Mouse (Mus musculus): ENCODE measurements around the gene Renbp. TPM values are rescaled to one million over a fixed set of nuclear protein-coding genes. Genes with fewer than 3 reads are reported as not detected.
A peak's percentile ranks its signal among the peaks of the same experiment; 100 is the strongest.

Renbp gene
- polyA plus RNA-seq, 1 experiment from 2014 or later = 17.5 TPM

- no peaks in the 10 kb centered on the region for H3K27me3 ChIP-seq (ENCODE audit: control insufficient read depth, insufficient read depth, low read length)
- H3K27ac ChIP-seq (ENCODE audit: low read depth, low read length) = no peak overlapping the region
- ATAC-seq (ENCODE audit: low FRiP score) (no peak), DNase-seq (ENCODE audit: low spot score) (no peak)
- no peaks in the 10 kb centered on the region for H3K4me1 ChIP-seq (replicated peaks; ENCODE audit: control insufficient read depth, insufficient read depth, low read length)
- H3K4me2 ChIP-seq (replicated peaks; ENCODE audit: low read depth, low read length) = no peak overlapping the region
- WGBS = 76% methylated on average over 2 of the region's 2 CpGs
- H3K36me3 ChIP-seq (ENCODE audit: control insufficient read depth, insufficient read depth, low read length) = no peaks in the 10 kb centered on the region
- H3K4me3 ChIP-seq (ENCODE audit: low read depth, low read length) = no peak overlapping the region
- H3K9ac ChIP-seq (ENCODE audit: low read depth, low read length) = no peak overlapping the region
- no peaks in the 10 kb centered on the region for H3K9me3 ChIP-seq (ENCODE audit: control insufficient read depth, low read length)
Observed at GRCm38 (mm10) chrX:73911588-73911987, 19.1 kb downstream of the Renbp start.

GRCm38 (mm10) chrX:73911156-73911555 is 19.5 kb downstream of the Renbp start:
- Histone ChIP-seq H3K27ac (ENCODE audit: low read depth, low read length) (no peak overlapping the region), H3K36me3 (ENCODE audit: control insufficient read depth, insufficient read depth, low read length) (no peaks in the 10 kb centered on the region), H3K4me1 (replicated peaks; ENCODE audit: control insufficient read depth, insufficient read depth, low read length) (no peaks in the 10 kb centered on the region), H3K27me3 (ENCODE audit: control insufficient read depth, insufficient read depth, low read length) (no peaks in the 10 kb centered on the region), H3K9me3 (ENCODE audit: control insufficient read depth, low read length) (no peaks in the 10 kb centered on the region), H3K9ac (ENCODE audit: low read depth, low read length) (no peak overlapping the region), H3K4me3 (ENCODE audit: low read depth, low read length) (no peak overlapping the region), H3K4me2 (replicated peaks; ENCODE audit: low read depth, low read length) (0 out of 2 replicates have a peak overlapping the region, but pooled peaks have one; percentile 4)
- ATAC-seq (ENCODE audit: low FRiP score) (no peak), DNase-seq (ENCODE audit: low spot score) (no peak)
- WGBS = 14% methylated on average over 23 of the region's 26 CpGs

DNA sequence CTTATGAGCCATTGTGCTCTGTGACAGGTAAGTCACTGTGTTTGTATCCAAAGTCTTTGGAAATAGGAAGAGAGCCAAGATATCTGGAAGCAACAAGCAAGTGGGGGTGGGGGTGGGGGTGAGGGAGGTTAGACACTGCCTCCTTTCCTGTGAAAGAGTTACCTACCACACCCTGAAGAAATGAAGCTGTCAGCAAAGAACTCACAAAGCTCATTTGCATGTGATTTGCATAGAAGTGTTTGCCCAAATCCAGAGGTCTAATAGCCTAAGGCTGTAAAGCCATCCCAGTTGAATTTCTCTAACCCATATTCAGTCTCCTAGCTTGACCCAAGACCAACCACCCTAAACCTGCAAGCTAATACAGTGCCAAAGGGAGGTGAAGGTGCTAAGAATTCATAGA is 20.2 kb downstream of the Renbp start:
- Histone ChIP-seq H3K27me3 (ENCODE audit: control insufficient read depth, insufficient read depth, low read length) (no peaks in the 10 kb centered on the region), H3K27ac (ENCODE audit: low read depth, low read length) (no peak overlapping the region), H3K4me2 (replicated peaks; ENCODE audit: low read depth, low read length) (no peak overlapping the region), H3K4me3 (ENCODE audit: low read depth, low read length) (no peak overlapping the region), H3K4me1 (replicated peaks; ENCODE audit: control insufficient read depth, insufficient read depth, low read length) (no peaks in the 10 kb centered on the region), H3K9ac (ENCODE audit: low read depth, low read length) (no peak overlapping the region), H3K36me3 (ENCODE audit: control insufficient read depth, insufficient read depth, low read length) (no peaks in the 10 kb centered on the region), H3K9me3 (ENCODE audit: control insufficient read depth, low read length) (no peaks in the 10 kb centered on the region)
- DNase-seq (ENCODE audit: low spot score) = no peak
- no peak for ATAC-seq (ENCODE audit: low FRiP score)

DNA sequence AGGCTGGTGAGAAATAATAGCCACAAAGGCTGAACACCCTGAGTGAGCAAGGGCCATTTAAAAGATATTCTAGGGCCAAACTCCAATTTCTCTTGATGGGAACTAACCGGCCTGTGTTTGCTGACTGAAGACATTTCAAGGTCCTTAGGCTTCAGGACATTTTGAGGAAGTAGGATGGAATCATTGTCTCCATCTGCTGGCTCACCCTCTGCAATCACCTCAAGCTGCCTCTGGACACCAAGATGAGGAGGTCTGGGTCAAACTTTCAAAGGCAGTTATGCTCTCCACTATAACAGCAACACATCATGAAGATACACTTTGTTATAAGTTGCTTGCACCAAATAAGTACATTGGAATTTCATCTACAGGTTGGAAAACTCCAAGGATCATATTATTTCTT is 20.6 kb downstream of the Renbp start:
- H3K36me3 ChIP-seq (ENCODE audit: control insufficient read depth, insufficient read depth, low read length) = no peaks in the 10 kb centered on the region
- no peaks in the 10 kb centered on the region for H3K9me3 ChIP-seq (ENCODE audit: control insufficient read depth, low read length)
- no peak overlapping the region for H3K9ac ChIP-seq (ENCODE audit: low read depth, low read length)
- no peaks in the 10 kb centered on the region for H3K4me1 ChIP-seq (replicated peaks; ENCODE audit: control insufficient read depth, insufficient read depth, low read length)
- H3K4me3 ChIP-seq (ENCODE audit: low read depth, low read length) = no peak overlapping the region
- no peak overlapping the region for H3K27ac ChIP-seq (ENCODE audit: low read depth, low read length)
- WGBS = 89% methylated on average over 1 of the region's 1 CpGs
- no peak for ATAC-seq (ENCODE audit: low FRiP score)
- no peaks in the 10 kb centered on the region for H3K27me3 ChIP-seq (ENCODE audit: control insufficient read depth, insufficient read depth, low read length)
- DNase-seq (ENCODE audit: low spot score) = no peak
- no peak overlapping the region for H3K4me2 ChIP-seq (replicated peaks; ENCODE audit: low read depth, low read length)

- Histone ChIP-seq H3K36me3 (ENCODE audit: control insufficient read depth, insufficient read depth, low read length) (no peaks in the 10 kb centered on the region), H3K4me2 (replicated peaks; ENCODE audit: low read depth, low read length) (no peak overlapping the region), H3K4me3 (ENCODE audit: low read depth, low read length) (no peak overlapping the region), H3K4me1 (replicated peaks; ENCODE audit: control insufficient read depth, insufficient read depth, low read length) (no peaks in the 10 kb centered on the region), H3K9me3 (ENCODE audit: control insufficient read depth, low read length) (no peaks in the 10 kb centered on the region), H3K27ac (ENCODE audit: low read depth, low read length) (no peak overlapping the region), H3K9ac (ENCODE audit: low read depth, low read length) (no peak overlapping the region), H3K27me3 (ENCODE audit: control insufficient read depth, insufficient read depth, low read length) (no peaks in the 10 kb centered on the region)
- DNase-seq (ENCODE audit: low spot score) = no peak
- ATAC-seq (ENCODE audit: low FRiP score) = no peak
- WGBS = 61% methylated on average over 3 of the region's 3 CpGs
Observed at GRCm38 (mm10) chrX:73897959-73898358, 32.7 kb downstream of the Renbp start.

DNA sequence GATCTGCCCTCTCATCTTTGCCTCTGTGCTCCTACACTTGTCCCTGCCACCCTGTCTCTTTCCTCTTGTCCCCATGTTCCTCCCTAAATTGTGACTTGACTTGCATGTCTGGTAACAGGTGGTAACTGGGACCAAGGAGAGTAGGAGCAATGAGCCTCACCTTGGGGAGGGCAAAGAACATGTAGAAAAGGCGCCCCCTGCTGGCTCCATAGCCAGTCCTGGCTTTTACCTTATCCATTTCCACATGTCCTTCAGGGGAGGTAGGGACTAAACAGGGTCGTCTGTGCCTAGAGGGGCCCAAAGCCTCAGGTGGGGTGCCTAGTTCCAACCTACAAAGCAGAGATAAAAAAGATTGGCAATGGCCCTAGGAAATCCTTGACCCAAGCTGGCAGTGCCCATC is 34.9 kb downstream of the Renbp start, which contains the start of gene L1cam:
TSS of gene L1cam (minus strand) at position 387 of the 400 bp plus-strand sequence.
- DNase-seq (ENCODE audit: low spot score) = peak; percentile 44
- WGBS = 27% methylated on average over 2 of the region's 2 CpGs
- H3K9me3 ChIP-seq (ENCODE audit: control insufficient read depth, low read length) = no peaks in the 10 kb centered on the region
- ATAC-seq (ENCODE audit: low FRiP score) = no peak
- H3K4me2 ChIP-seq (replicated peaks; ENCODE audit: low read depth, low read length) = no peak within 1 kb of the TSS
- H3K27ac ChIP-seq (ENCODE audit: low read depth, low read length) = no peak within 1 kb of the TSS
- no peak within 1 kb of the TSS for H3K9ac ChIP-seq (ENCODE audit: low read depth, low read length)
- H3K27me3 ChIP-seq (ENCODE audit: control insufficient read depth, insufficient read depth, low read length) = no peaks in the 10 kb centered on the region
- no peaks in the 10 kb centered on the region for H3K36me3 ChIP-seq (ENCODE audit: control insufficient read depth, insufficient read depth, low read length)
- no peaks in the 10 kb centered on the region for H3K4me1 ChIP-seq (replicated peaks; ENCODE audit: control insufficient read depth, insufficient read depth, low read length)
- H3K4me3 ChIP-seq (ENCODE audit: low read depth, low read length) = no peak within 1 kb of the TSS

- Histone ChIP-seq H3K9me3 (ENCODE audit: control insufficient read depth, low read length) (no peaks in the 10 kb centered on the region), H3K36me3 (ENCODE audit: control insufficient read depth, insufficient read depth, low read length) (no peaks in the 10 kb centered on the region), H3K9ac (ENCODE audit: low read depth, low read length) (no peak overlapping the region), H3K4me3 (ENCODE audit: low read depth, low read length) (no peak overlapping the region), H3K27ac (ENCODE audit: low read depth, low read length) (no peak overlapping the region), H3K4me2 (replicated peaks; ENCODE audit: low read depth, low read length) (no peak overlapping the region), H3K4me1 (replicated peaks; ENCODE audit: control insufficient read depth, insufficient read depth, low read length) (no peaks in the 10 kb centered on the region), H3K27me3 (ENCODE audit: control insufficient read depth, insufficient read depth, low read length) (no peaks in the 10 kb centered on the region)
- no peak for DNase-seq (ENCODE audit: low spot score)
- ATAC-seq (ENCODE audit: low FRiP score) = no peak
- WGBS = 95% methylated on average over 14 of the region's 14 CpGs
Observed at GRCm38 (mm10) chrX:73892833-73893232, 37.8 kb downstream of the Renbp start.

DNA sequence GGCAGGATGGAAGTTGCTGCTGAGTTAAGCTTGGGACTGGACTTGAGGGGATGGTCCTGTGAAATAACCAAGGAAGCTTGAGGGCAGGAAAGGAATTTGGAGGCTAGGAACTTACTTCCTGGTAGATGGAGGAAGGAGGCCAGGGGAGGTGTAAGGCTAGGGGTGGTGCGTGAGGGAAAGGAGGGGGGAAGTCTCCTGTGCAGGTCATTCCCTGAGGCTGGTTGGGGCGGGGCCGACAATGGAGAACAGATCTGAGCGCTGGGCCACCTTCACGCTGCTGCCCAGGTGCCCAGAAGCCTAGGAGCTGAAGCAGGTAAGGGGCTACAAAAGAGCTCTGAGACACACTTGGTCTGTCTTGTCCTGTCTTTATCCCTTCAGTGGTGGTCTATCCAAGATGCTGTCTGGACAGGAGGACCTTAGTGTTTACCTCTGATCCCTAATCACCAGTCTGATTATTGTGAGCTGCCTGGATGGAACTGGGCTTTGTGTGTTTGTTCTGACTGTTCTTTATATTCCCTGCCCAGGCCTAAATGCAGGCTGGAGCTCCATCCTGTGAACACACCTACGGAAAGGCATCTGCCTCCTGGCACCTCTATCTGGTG is 39.0 kb downstream of the Renbp start, which contains the start of gene Avpr2:
TSS of gene Avpr2 (plus strand) at position 552 of the 602 bp plus-strand sequence.
- no peak within 1 kb of the TSS for H3K4me2 ChIP-seq (replicated peaks; ENCODE audit: low read depth, low read length)
- H3K9ac ChIP-seq (ENCODE audit: low read depth, low read length) = no peak within 1 kb of the TSS
- DNase-seq (ENCODE audit: low spot score) (no peak), ATAC-seq (ENCODE audit: low FRiP score) (no peak)
- H3K27ac ChIP-seq (ENCODE audit: low read depth, low read length) = no peak within 1 kb of the TSS
- no peaks in the 10 kb centered on the region for H3K9me3 ChIP-seq (ENCODE audit: control insufficient read depth, low read length)
- H3K36me3 ChIP-seq (ENCODE audit: control insufficient read depth, insufficient read depth, low read length) = no peaks in the 10 kb centered on the region
- H3K4me1 ChIP-seq (replicated peaks; ENCODE audit: control insufficient read depth, insufficient read depth, low read length) = no peaks in the 10 kb centered on the region
- no peaks in the 10 kb centered on the region for H3K27me3 ChIP-seq (ENCODE audit: control insufficient read depth, insufficient read depth, low read length)
- H3K4me3 ChIP-seq (ENCODE audit: low read depth, low read length) = no peak within 1 kb of the TSS
- WGBS = 72% methylated on average over 6 of the region's 6 CpGs

DNA sequence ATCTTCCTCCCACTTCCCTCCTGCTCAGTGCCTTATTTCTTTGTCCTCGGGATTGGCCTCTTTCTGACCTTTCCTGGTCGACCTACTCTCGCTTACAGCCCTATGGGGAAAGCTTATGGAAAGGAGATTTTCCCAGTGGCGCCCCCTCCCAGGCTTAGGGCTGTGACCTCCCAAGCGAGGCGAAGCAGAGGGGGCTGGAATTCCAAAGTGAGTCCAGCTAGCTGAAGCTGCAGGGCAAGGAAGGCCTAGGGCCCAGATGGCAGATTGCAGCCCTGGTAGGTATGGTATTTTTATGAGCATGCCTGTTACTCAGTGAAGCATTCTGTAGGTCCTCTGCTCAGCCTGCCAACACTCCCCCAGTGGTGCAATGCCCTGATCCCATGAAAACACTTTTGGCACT is 49.2 kb downstream of the Renbp start:
- no peak overlapping the region for H3K9ac ChIP-seq (ENCODE audit: low read depth, low read length)
- H3K4me3 ChIP-seq (ENCODE audit: low read depth, low read length) = no peak overlapping the region
- ATAC-seq (ENCODE audit: low FRiP score) = peak; percentile 53
- peak overlapping the region; percentile 63 for H3K4me2 ChIP-seq (replicated peaks; ENCODE audit: low read depth, low read length)
- no peaks in the 10 kb centered on the region; the same call in 1 of the 2 replicates for H3K27me3 ChIP-seq (ENCODE audit: control insufficient read depth, insufficient read depth, low read length)
- H3K36me3 ChIP-seq (ENCODE audit: control insufficient read depth, insufficient read depth, low read length) = no peaks in the 10 kb centered on the region
- 19% methylated on average over 6 of the region's 6 CpGs for WGBS
- peak; percentile 20 for DNase-seq (ENCODE audit: low spot score)
- H3K9me3 ChIP-seq (ENCODE audit: control insufficient read depth, low read length) = no peaks in the 10 kb centered on the region
- H3K4me1 ChIP-seq (replicated peaks; ENCODE audit: control insufficient read depth, insufficient read depth, low read length) = no peaks in the 10 kb centered on the region
- no peak overlapping the region for H3K27ac ChIP-seq (ENCODE audit: low read depth, low read length)

All from hindbrain, embryonic 11.5 days (tissue).